Mouse (Mus musculus): ENCODE measurements around the gene Acer3. TPM values are rescaled to one million over a fixed set of nuclear protein-coding genes. Genes with fewer than 3 reads are reported as not detected.
A peak's percentile ranks its signal among the peaks of the same experiment; 100 is the strongest.

Acer3 gene
- polyA plus RNA-seq, 1 experiment from 2014 or later: 10.8 TPM

DNA sequence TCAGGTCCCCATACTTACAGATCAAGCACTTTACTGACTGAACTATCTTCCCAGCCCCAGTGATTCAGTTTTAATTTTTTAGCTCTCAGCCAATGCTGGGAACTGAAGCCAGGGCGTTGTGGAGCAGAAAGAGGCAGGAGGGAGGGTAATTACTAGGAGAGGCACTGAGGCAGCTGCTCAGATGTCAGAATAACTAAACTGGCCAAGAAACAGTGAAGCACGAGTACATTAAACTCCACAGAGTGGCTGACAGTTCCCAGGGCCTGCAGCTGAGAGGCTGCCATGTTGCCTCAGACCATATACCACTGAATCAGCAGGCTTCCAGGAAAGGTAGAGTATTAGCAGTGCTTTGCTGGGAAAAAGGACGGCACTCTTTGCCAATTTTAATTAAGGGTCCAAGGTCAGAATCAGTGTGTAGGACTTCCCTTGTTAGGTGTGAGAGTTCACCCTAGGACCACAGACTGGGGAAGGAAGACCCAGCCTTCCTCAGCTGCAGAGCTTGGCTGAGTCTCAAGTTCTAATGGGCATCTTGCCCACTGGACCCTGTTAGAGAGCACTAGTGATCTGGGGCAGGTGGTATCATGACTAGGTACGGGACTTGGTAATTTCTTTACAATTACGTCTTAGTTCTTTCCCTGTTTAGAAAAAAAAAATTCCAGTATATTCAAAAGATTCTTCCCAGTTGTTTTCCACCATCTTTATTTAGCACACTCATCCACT is 11.8 kb upstream of the Acer3 start:
- WGBS: 54% methylated on average over 5 of the region's 5 CpGs
- H3K4me2 ChIP-seq (replicated peaks): no peak overlapping the region
- no peak overlapping the region for H3K4me3 ChIP-seq
- ATAC-seq (replicated peaks): peak; percentile 53
- no peak overlapping the region for H3K9ac ChIP-seq (replicated peaks)
- H3K9me3 ChIP-seq: no peaks in the 10 kb centered on the region
- H3K27me3 ChIP-seq: no peaks in the 10 kb centered on the region
- no peak overlapping the region for H3K27ac ChIP-seq (replicated peaks)
- peaks cover 13% of the 10 kb centered on the region for H3K4me1 ChIP-seq
- H3K36me3 ChIP-seq: no peaks in the 10 kb centered on the region

DNA sequence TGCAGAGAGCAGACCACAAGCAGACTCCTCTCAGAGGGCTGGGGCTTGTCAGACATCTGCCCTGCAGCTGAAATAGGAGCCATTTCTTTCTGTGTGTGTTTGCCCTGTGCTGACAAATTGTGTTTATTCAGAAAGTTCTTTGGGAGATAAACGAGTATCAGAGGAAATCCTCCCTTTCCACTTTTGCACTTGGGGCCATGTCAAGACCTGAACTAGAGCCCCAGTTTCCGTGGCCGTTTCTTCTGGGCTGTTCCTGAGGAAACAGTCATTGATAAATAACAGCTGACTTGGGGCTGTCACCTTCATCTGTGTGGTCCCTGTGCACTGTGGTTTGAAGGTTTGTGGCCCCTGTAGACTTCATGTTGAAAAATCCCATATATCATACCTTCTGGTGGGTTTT is 10.9 kb upstream of the Acer3 start:
- Histone ChIP-seq H3K4me1 (peaks cover 13% of the 10 kb centered on the region), H3K4me3 (no peak overlapping the region), H3K27ac (replicated peaks) (no peak overlapping the region), H3K27me3 (no peaks in the 10 kb centered on the region), H3K9me3 (no peaks in the 10 kb centered on the region), H3K9ac (replicated peaks) (no peak overlapping the region), H3K4me2 (replicated peaks) (no peak overlapping the region), H3K36me3 (no peaks in the 10 kb centered on the region)
- ATAC-seq (replicated peaks): no peak
- 68% methylated on average over 3 of the region's 3 CpGs for whole genome bisulfite sequencing

DNA sequence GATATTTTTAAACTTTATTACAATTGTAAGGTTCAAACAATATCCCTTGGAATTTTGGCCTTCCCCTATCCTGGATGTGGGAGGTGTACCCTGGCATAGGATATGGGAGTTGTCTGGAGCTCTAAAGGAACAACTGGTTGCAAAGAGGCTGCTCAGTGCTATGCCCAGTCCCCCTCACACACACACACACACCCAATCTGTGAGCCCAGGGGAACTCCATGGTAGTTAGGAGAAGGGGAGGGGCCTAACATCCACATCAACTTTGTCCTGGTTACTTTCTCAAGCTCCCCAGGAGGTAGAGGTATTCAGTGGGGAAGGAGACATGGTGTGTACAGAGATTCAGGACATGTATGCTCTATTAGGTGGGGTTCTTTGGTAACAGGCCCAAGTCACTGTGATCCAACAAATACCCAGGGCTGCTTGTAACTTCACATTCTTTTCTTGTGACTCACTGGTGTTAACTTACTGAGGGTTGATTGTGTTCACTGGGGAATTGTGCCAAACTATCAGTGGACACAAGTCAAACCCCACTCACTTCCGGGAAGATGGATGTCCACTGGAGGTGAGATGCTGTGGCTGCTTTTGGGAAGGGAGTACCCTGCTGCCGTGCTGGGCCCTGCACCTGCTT is 9.5 kb upstream of the Acer3 start:
- ATAC-seq (replicated peaks): no peak
- Histone ChIP-seq H3K36me3 (no peaks in the 10 kb centered on the region), H3K27me3 (no peaks in the 10 kb centered on the region), H3K27ac (replicated peaks) (no peak overlapping the region), H3K4me2 (replicated peaks) (no peak overlapping the region), H3K4me3 (no peak overlapping the region), H3K9ac (replicated peaks) (no peak overlapping the region), H3K4me1 (peaks cover 13% of the 10 kb centered on the region), H3K9me3 (no peaks in the 10 kb centered on the region)
- 71% methylated on average over 2 of the region's 2 CpGs for WGBS

DNA sequence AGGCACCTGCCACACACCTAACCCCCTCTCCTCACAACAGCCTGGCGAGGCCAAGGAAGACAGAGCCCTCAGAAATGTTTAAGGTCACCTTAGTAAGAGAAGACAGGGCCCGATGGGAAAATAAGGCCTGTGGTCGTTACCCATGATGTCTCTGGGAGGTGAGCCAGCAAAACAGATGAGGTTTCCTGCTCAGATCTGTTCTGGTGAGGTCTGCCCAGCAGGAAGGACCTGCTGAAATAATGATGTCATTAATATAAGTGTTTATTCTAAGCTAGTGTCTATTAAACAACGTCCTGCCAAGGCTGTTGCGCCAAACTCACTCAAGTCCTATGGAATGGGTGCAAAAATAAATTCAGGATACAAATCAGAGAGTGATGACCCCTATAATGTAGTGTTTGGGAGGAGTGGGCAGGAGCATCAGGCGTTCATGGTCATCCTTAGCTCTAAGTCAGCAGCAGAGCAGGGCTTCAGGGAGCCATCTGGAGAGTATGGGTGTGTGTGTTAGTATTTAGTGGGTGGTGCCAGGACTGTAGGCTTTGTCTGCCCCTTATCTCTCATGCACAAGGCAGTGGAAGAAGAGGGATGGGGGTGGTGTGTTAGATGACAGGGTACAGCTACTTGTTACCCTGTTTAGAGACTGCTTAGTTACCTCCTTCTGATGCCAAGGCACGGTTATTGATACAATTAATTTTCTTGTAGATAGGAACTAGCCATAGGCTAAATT is 8.8 kb upstream of the Acer3 start:
- Histone ChIP-seq H3K27me3 (no peaks in the 10 kb centered on the region), H3K4me2 (replicated peaks) (no peak overlapping the region), H3K9me3 (no peaks in the 10 kb centered on the region), H3K4me1 (peaks cover 13% of the 10 kb centered on the region), H3K36me3 (no peaks in the 10 kb centered on the region), H3K9ac (replicated peaks) (no peak overlapping the region), H3K27ac (replicated peaks) (no peak overlapping the region), H3K4me3 (no peak overlapping the region)
- ATAC-seq (replicated peaks): no peak
- WGBS: 66% methylated on average over 7 of the region's 7 CpGs

DNA sequence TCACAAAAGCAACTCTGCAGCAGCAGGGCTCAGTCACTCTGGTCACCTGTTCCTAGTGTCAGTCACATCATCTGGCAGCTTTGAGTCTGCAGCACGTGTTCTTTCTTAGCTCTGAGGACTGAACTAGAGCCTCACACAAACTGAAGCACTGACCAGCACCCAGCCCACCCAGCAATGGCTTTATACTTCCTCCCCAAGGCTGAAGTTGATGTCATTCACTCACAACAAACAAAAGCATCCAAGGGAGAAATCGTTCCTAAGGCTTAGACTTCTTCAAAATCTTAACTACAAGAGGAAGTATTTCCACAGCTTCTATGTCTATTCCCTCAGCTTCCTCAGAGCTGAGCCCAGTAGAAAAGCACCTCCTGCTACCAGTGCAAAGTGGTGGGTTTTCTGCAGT is 7.3 kb upstream of the Acer3 start:
- H3K4me2 ChIP-seq (replicated peaks): no peak overlapping the region
- H3K36me3 ChIP-seq: no peaks in the 10 kb centered on the region
- H3K27me3 ChIP-seq: no peaks in the 10 kb centered on the region
- H3K4me3 ChIP-seq: no peak overlapping the region
- no peak overlapping the region for H3K27ac ChIP-seq (replicated peaks)
- H3K9ac ChIP-seq (replicated peaks): no peak overlapping the region
- H3K4me1 ChIP-seq: peaks cover 17% of the 10 kb centered on the region
- H3K9me3 ChIP-seq: no peaks in the 10 kb centered on the region
- WGBS: 38% methylated on average over 2 of the region's 2 CpGs
- ATAC-seq (replicated peaks): no peak

DNA sequence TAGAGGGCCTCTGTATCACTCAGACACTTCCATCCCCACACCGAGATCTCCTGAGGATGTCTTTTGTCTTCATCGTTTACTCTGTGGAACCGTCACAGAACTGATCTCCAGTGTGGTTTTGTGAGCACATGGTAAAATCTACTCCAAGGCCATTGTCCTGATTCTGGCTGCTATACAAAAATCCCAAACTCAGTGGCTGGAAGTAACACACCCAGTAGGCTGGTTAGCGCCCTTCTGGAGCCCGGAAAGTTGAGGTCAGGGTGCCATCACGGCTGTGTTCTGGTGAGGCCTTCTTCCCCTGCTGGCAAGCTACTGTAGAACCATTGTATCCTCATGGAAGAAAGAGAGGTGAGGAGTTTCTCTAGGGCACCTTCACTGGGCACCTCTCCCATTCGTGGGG is 5.0 kb upstream of the Acer3 start:
- 77% methylated on average over 7 of the region's 7 CpGs for WGBS
- no peaks in the 10 kb centered on the region for H3K36me3 ChIP-seq
- H3K4me2 ChIP-seq (replicated peaks): no peak overlapping the region
- H3K27ac ChIP-seq (replicated peaks): no peak overlapping the region
- ATAC-seq (replicated peaks): no peak
- no peak overlapping the region for H3K4me3 ChIP-seq
- no peaks in the 10 kb centered on the region for H3K9me3 ChIP-seq
- H3K4me1 ChIP-seq: peaks cover 12% of the 10 kb centered on the region
- no peak overlapping the region for H3K9ac ChIP-seq (replicated peaks)
- H3K27me3 ChIP-seq: peaks cover 10% of the 10 kb centered on the region; the same call in 1 of the 2 replicates

DNA sequence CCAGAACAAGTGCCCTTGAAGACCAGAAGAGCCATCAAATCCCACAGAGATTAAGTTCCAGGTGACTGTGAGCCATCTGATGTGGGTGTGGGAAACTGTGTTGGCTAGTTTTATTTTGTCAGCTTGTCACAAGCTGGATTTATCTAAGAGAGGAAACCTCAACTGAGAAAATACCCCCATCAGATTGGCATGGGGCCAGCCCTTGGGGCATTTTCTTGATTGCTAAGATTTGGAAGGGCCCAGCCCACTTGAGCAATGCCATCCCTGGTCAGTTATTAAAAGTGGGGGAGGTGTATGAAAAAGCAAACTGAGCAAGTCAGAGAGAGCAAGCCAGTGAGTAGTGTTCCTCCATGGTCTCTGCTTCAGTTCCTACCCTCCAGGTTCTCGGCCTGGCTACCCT is 3.2 kb upstream of the Acer3 start:
- Histone ChIP-seq H3K9me3 (no peaks in the 10 kb centered on the region), H3K36me3 (no peaks in the 10 kb centered on the region), H3K4me2 (replicated peaks) (no peak overlapping the region), H3K4me3 (no peak overlapping the region), H3K27ac (replicated peaks) (no peak overlapping the region), H3K9ac (replicated peaks) (no peak overlapping the region), H3K27me3 (peaks cover 10% of the 10 kb centered on the region; the same call in 1 of the 2 replicates), H3K4me1 (peaks cover 8% of the 10 kb centered on the region)
- ATAC-seq (replicated peaks): no peak
- 76% methylated on average over 1 of the region's 1 CpGs for WGBS

DNA sequence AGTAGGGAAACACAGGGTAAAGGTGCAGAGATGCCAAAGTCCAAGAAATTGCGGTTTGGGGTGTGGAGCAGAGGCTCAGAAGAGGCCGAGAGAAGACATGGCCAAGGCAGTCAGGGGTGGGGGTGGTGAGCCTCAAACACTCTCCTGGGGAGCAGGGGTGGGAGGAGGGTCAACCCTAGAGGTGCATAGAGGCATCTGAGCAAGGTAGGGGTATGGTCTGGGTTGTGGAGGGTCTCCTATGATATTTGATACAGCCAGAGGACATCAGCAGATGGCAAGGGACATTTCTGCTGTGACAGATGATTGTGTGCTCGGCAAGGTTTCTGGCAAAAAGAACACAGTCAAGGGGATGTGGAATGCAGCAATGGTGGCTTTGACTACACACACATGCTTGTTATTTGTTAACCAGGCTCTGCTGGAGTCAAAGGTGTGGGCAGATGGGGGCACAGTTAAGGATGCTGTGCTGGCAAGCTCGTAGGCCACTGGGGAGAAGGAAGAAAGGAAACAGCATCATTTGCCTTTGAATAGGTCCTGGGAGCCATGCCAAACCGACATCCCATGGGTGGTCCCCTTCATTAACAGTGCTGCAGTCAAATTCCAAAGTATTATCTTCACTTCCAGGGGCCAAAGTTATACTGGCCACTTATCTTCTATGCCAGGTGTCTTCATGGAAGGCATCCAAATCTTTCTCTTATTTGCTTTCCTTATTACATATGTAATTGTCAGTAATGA is 2.4 kb upstream of the Acer3 start:
- peaks cover 8% of the 10 kb centered on the region for H3K4me1 ChIP-seq
- H3K4me3 ChIP-seq: no peak overlapping the region
- H3K27ac ChIP-seq (replicated peaks): no peak overlapping the region
- 23% methylated on average over 5 of the region's 5 CpGs for WGBS
- no peak overlapping the region for H3K4me2 ChIP-seq (replicated peaks)
- H3K9me3 ChIP-seq: no peaks in the 10 kb centered on the region
- peak; percentile 75 for ATAC-seq (replicated peaks)
- H3K36me3 ChIP-seq: no peaks in the 10 kb centered on the region
- no peak overlapping the region for H3K9ac ChIP-seq (replicated peaks)
- peaks cover 10% of the 10 kb centered on the region; the same call in 1 of the 2 replicates for H3K27me3 ChIP-seq

DNA sequence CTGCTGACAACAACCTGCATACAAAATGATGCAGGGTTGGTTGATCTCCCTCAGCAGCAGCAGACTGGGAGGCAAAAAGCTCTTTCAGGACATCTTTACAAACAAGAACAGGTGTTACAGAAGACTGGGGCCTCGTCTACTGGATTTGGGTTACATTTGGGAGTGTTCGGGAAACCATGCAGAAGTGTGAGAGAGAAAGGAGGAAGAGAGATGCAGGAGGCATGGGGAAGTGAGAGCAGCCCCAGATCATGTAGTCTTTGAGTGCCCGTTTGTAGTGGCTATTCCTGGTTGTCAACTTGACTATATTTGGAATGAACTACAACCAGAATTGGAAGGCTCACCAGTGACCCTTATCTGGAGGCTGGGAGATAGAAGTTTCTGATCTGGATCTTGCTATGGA is 1.4 kb upstream of the Acer3 start:
- H3K9me3 ChIP-seq: no peaks in the 10 kb centered on the region
- no peak for ATAC-seq (replicated peaks)
- WGBS: 79% methylated on average over 3 of the region's 3 CpGs

DNA sequence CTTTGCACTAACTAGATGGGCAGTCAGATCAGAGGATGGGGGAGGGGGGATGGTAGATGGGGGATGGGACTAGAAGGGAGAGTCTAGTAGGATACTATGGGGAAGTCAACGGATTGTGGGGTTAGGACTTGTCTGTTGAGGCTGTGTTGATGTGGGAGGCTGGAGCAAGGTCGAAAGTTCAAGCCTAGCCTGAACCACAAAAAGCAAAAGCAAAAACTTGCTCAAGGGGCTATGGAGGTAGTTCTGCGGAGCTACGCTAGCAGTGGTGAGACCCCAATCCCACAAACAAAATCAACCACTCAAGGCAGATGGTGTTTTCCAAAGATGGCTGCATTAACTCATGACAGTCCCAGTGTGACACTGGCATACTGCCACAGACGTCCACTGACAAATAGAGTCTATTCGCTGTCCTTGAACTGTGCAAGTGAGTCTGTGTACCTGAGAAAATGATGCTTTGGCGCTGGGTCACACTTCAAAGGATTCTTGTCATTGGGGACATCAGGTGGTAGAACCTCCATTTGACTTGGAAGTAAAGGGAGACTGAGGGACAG is 927 bp downstream of the Acer3 start:
- no peak overlapping the region for H3K4me2 ChIP-seq (replicated peaks)
- no peak for ATAC-seq (replicated peaks)
- H3K9me3 ChIP-seq: no peaks in the 10 kb centered on the region
- H3K27me3 ChIP-seq: peaks cover 10% of the 10 kb centered on the region; the same call in 1 of the 2 replicates
- WGBS: 84% methylated on average over 7 of the region's 7 CpGs
- no peak overlapping the region for H3K27ac ChIP-seq (replicated peaks)
- H3K4me1 ChIP-seq: peaks cover 8% of the 10 kb centered on the region
- H3K36me3 ChIP-seq: no peaks in the 10 kb centered on the region
- no peak overlapping the region for H3K9ac ChIP-seq (replicated peaks)
- no peak overlapping the region for H3K4me3 ChIP-seq

More for the DNA sequence above, 1.4 kb upstream of the Acer3 start:
- H3K27ac ChIP-seq (replicated peaks): no peak overlapping the region
- H3K9ac ChIP-seq (replicated peaks): no peak overlapping the region
- H3K27me3 ChIP-seq: peaks cover 10% of the 10 kb centered on the region; the same call in 1 of the 2 replicates
- peaks cover 8% of the 10 kb centered on the region for H3K4me1 ChIP-seq
- H3K4me3 ChIP-seq: no peak overlapping the region
- H3K36me3 ChIP-seq: no peaks in the 10 kb centered on the region
- H3K4me2 ChIP-seq (replicated peaks): no peak overlapping the region

DNA sequence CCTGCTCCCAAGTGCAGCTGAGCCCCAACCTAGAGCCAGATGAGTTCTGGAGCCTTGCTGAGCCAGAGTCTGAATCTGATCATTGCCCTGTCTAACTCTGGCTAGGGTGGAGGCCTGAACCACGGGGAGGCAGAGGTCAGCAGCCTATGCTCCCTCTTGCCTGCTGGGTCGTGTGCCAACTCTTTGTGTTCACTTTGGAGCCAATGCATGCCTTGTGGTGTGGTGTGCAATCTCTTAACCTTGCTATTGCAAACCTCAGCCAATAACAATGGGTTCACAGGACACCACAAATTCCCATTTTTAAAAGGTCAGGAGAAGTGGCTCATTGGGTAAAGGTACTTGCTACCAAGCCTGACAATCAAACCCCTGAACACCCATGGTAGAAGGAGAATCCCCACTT is 4.4 kb downstream of the Acer3 start:
- Histone ChIP-seq H3K4me1 (no peaks in the 10 kb centered on the region), H3K27me3 (0 out of 2 replicates have a peak, but pooled peaks cover under 1% of the 10 kb centered on the region), H3K9ac (replicated peaks) (no peak overlapping the region), H3K4me3 (no peak overlapping the region), H3K9me3 (no peaks in the 10 kb centered on the region), H3K27ac (replicated peaks) (no peak overlapping the region), H3K4me2 (replicated peaks) (no peak overlapping the region), H3K36me3 (no peaks in the 10 kb centered on the region)
- WGBS: 54% methylated on average over 2 of the region's 2 CpGs
- ATAC-seq (replicated peaks): no peak

Measured in forebrain, embryonic 15.5 days (tissue).